Mouse (Mus musculus): ENCODE results near the gene Myo15.

DNA sequence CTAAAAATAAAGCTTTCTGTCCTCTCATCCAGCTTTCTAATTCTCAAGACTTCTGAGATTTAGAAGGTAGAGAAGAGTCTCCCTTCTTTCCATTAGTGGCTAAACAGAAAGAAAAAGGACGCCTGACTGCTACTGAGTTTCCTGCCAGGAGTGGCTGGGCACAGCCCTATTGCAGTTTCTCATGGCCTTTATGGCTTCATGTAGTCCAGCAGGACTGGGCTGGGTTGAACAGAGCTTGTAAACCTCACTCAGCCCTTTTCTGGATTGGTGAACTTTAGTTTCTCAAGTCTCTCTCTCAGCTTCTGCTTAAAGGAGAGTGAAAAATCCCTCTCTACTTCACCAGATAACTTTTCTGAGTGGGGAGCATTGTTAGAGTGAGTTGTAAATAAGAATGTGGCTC, 42.7 kb upstream of the Myo15 start:
- TF ChIP-seq CTCF (IDR thresholded peaks at IDR 0.05; ENCODE audit: low read depth) (no peak), EP300 (IDR thresholded peaks at IDR 0.05; ENCODE audit: low read depth) (no peak)
